Mouse (Mus musculus): ENCODE results near the gene Rab20.

Rab20 gene

DNA sequence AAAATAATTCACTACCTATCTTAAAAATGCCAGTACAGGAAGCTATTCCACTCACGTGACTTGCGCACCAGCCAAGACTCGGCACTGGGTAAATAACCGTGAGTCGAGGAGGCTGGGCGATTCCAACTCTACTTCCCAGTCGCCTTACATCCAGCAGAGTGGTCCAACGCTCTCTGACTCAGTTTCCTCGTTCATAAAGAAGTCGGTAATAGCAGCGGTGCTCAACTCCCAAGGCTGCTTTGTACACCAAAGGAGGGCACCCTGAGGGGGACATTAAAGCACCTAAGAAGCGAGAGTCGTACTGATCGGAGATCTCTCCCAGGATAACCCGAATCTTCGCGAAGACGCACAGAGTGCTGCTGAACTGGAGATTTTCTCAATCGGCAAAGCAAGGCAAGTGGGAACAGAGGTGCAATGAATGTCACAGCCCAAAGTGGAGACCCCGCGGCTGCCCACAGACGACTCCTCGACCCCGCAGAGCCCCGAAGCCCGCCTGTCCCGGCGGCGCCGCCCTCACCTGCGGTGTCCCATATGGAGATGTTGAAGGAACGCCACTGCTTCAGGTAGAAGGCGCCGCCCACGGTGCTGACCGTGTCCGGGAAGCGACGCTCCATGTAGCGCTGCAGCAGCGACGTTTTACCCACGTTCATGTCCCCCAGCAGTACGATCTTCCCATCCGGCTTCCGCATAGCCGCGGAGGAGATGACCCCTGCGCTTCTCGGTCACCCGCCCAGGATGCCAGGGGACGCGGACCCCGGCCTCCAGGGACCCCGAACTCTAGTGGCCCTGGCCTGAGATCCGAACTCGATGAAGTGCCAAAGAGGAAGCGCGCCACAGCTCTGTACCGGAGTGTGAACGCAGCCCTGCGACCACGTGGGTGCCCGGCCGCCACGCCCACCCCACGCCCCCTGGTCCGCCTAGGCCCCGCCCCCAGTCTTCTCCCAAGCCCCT, at the start of gene Rab20:
Gene Rab20, minus strand, starts transcription at position 900 of the 951 bp plus-strand sequence.
- TF ChIP-seq GATA4 (IDR thresholded peaks at IDR 0.05; ENCODE audit: insufficient replicate concordance, low read length): no peak; the same call in 1 of the 2 replicates

DNA sequence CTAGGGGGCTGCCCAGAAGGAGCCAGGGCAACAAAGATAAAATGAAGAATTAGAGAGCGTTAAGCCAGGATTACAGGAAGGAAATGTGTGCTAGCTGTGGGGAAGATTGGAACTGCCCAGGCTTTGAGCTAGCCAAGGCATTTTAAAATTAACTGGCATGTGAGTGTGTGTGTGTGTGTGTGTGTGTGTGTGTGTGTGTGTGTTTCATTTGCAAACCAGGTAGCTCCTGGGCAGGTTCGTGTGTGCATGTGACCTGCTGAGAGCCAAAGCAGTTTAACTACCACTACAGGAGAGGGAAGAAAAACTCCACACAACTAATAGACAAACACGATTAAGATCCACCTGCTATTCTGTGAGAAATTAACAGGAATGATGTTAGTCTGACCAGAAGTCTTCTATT, 44.8 kb upstream of the Rab20 start:
- TF ChIP-seq GATA4 (IDR thresholded peaks at IDR 0.05; ENCODE audit: insufficient replicate concordance, low read length): no peak

DNA sequence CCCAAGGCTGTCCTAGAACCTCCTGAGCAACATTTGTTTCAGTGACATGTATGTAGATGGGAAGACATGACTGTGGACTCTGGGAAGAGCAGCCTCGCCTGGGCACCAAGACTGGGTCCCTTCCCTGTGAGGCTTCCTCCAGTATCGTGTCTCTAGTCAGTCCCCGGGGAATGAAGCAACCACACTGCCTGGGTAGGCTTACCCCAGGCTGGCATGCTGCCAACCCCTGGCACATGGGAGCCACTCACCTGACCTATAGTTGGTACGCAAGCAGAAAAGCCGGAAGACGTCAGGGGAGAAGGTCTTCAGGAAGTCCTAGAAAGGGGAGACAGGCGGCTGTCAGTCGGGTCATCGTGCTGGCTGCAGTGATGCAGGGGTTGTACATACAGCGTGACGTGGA, 40.2 kb upstream of the Rab20 start:
- no peak for TF ChIP-seq GATA4 (IDR thresholded peaks at IDR 0.05; ENCODE audit: insufficient replicate concordance, low read length)

- no peak for TF ChIP-seq GATA4 (IDR thresholded peaks at IDR 0.05; ENCODE audit: insufficient replicate concordance, low read length)
These were observed 39.5 kb upstream of the Rab20 start for GRCm38 (mm10) chr8:11518056-11518396.

GRCm38 (mm10) chr8:11517366-11518055, 39.0 kb upstream of the Rab20 start:
- no peak for TF ChIP-seq GATA4 (IDR thresholded peaks at IDR 0.05; ENCODE audit: insufficient replicate concordance, low read length)

GRCm38 (mm10) chr8:11516292-11516691, 37.8 kb upstream of the Rab20 start:
- TF ChIP-seq GATA4 (IDR thresholded peaks at IDR 0.05; ENCODE audit: insufficient replicate concordance, low read length): no peak

DNA sequence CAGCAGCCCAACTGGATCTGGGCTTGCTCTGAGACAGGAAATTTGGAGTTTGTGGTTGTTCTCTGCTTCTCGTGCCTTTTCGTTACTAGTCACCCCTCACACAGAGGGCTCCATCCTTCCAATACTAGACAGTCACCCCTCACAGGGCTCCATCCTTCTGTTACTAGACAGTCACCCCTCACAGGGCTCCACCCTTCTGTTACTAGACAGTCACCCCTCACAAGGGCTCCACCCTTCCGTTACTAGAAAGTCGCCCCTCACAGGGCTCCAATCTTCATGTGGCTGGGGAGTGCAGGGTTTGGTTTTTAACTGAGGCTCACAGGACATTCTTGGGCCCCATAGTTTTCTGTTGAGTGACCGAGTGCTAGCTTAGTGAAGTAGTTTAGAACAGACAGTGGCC, 34.7 kb upstream of the Rab20 start:
- no peak for TF ChIP-seq GATA4 (IDR thresholded peaks at IDR 0.05; ENCODE audit: insufficient replicate concordance, low read length)

- TF ChIP-seq GATA4 (IDR thresholded peaks at IDR 0.05; ENCODE audit: insufficient replicate concordance, low read length): no peak
These were observed 34.2 kb upstream of the Rab20 start for GRCm38 (mm10) chr8:11512711-11513110.

- no peak for TF ChIP-seq GATA4 (IDR thresholded peaks at IDR 0.05; ENCODE audit: insufficient replicate concordance, low read length)
These were observed 32.5 kb upstream of the Rab20 start for GRCm38 (mm10) chr8:11510971-11511370.

DNA sequence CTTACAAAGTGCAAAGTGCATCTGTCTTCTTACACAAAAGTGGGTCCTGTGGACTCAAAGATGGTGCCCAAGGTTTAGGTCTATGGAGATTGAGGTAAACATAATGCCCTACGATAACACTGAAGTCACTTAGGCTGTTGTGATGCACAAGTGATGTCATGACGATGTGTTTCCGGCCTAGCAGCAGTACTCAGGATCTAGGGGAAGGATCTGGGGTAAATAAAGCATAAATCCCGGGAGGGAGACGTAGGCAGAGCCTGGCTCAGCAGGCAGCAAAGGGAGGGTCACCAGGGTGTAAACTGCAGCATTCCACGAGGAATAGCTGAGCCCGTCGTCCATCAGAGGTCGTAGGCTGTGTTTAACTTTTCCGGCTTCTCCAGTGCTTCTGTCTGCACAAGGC, 30.4 kb upstream of the Rab20 start:
- TF ChIP-seq GATA4 (IDR thresholded peaks at IDR 0.05; ENCODE audit: insufficient replicate concordance, low read length): no peak

- TF ChIP-seq GATA4 (IDR thresholded peaks at IDR 0.05; ENCODE audit: insufficient replicate concordance, low read length): no peak
These were observed 28.3 kb upstream of the Rab20 start for GRCm38 (mm10) chr8:11506802-11507201.

DNA sequence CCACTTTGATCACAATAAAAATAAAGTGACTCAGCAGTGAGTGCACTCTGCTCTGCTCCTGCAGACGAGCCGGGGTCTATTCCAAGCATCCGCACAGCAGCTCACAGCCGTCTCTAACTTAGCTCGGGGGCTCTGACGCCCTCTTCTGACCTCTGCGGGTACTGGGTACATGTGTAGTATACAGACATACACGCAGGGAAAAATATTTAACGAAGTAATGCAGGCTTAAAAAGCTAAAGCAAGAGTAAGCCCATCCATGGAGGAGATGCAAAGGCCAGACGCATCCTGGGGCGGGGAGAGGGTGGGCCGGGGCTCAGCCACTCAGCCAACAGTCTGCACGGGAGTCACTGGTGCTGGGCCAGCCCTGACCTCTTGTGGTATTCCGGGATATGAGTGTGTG, 27.6 kb upstream of the Rab20 start:
- no peak for TF ChIP-seq GATA4 (IDR thresholded peaks at IDR 0.05; ENCODE audit: insufficient replicate concordance, low read length)

DNA sequence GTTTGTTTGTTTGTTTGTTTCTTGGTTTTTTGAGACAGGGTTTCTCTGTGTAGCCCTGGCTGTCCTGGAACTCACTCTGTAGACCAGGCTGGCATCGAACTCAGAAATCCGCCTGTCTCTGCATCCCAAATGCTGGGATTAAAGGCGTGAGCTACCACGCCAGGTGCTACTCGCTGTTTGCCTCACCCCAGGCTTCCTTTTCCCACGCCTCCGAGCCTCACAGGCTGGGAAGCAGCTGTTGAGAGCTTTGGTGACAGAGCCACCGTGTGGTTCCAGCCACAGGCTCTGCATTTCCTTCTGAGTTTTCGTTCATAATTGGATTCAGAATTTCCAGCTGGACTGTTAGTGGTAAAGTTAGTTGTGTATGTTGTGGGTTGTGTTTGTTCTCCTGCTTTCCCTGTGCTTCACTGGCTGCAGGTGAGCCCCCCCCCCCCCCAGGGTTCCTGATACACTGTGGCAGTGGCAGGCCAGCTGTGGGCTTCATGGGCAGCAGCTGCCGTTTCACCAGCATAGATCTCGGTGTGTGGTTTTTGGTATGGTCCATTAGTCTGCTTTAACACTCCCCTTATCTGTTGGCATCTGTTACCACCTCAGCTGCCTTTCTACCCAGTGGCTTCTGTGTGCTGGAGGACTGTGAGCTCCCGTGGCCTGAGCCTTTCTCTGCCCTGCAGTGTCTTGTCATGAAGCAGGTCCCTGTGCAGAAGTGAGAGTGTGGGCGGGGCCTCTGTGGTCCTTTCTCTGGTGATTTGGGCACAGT, 25.1 kb upstream of the Rab20 start:
- no peak for TF ChIP-seq GATA4 (IDR thresholded peaks at IDR 0.05; ENCODE audit: insufficient replicate concordance, low read length)

- TF ChIP-seq GATA4 (IDR thresholded peaks at IDR 0.05; ENCODE audit: insufficient replicate concordance, low read length): no peak
These were observed 20.4 kb upstream of the Rab20 start for GRCm38 (mm10) chr8:11498786-11499485.

GRCm38 (mm10) chr8:11498281-11498680, 19.8 kb upstream of the Rab20 start:
- no peak for TF ChIP-seq GATA4 (IDR thresholded peaks at IDR 0.05; ENCODE audit: insufficient replicate concordance, low read length)

Data from liver, adult (tissue).